Mouse (Mus musculus) ovary, postnatal 10 days (tissue): Measurements from ENCODE around the gene Vmn2r2.

ENCODE experiments used
- DNase-seq: peaks from one replicate; pipeline ENCODE4 v3.0.0; 2022; ENCODE audit warnings: low spot score

Gene Vmn2r2

GRCm38 (mm10) chr3:64141878-64142508 lies at the start of gene Vmn2r2:
Gene Vmn2r2, minus strand, starts transcription at chr3:64141928.
- DNase-seq: no peak

- no peak for DNase-seq
Measured at GRCm38 (mm10) chr3:64113352-64114046, 28.2 kb downstream of the Vmn2r2 start.

DNA sequence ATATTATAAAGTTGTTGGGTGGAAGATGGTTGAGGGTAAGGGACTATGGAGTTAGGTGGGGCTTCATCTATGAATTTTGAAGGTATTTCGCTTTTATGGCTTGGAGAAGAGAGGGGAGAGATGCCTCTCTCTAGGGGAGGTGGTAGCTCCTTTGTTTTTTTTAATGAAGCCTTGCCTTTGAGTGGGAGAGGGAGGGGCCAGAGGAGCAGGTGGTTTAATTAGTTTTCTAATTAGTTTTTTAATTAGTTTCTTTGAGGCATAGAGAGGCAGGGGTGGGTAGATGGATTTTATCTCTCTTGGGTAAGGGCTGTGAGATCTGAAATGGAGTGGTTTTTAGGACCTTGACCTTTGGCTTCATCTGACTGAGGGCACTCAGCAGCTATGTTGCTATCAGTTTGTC lies 29.0 kb downstream of the Vmn2r2 start:
- DNase-seq: no peak

- no peak for DNase-seq
Measured at GRCm38 (mm10) chr3:64081247-64081646, 60.5 kb downstream of the Vmn2r2 start, which contains the start of gene Vmn2r1. Gene Vmn2r1, plus strand, starts transcription at chr3:64081547.
